Mouse (Mus musculus) right cerebral cortex, postnatal 25 days (tissue): ENCODE measurements around the gene Ccp110.

Experiments
- DNase-seq: peaks from one replicate; pipeline ENCODE4 v3.0.0; 2022

Gene Ccp110

GRCm38 (mm10) chr7:118769655-118770054 is 57.3 kb downstream of the Ccp110 start:
- DNase-seq = no peak

GRCm38 (mm10) chr7:118773027-118773426 is 60.7 kb downstream of the Ccp110 start:
- no peak for DNase-seq

- DNase-seq = no peak
Observed at GRCm38 (mm10) chr7:118775991-118776390, 63.6 kb downstream of the Ccp110 start.

GRCm38 (mm10) chr7:118776491-118776890 is 64.1 kb downstream of the Ccp110 start:
- no peak for DNase-seq

GRCm38 (mm10) chr7:118777598-118778394 is 65.4 kb downstream of the Ccp110 start:
- DNase-seq = peak; percentile 25

- no peak for DNase-seq
Observed at GRCm38 (mm10) chr7:118778561-118778960, 66.2 kb downstream of the Ccp110 start.

GRCm38 (mm10) chr7:118783305-118784001 is 71.1 kb downstream of the Ccp110 start:
- peak; percentile 36 for DNase-seq

- no peak for DNase-seq
Observed at GRCm38 (mm10) chr7:118786091-118786490, 73.7 kb downstream of the Ccp110 start.
